Mouse (Mus musculus) gonadal fat pad, adult 2 months (tissue): ENCODE results near the gene A4gnt. TPM values are rescaled to one million over a fixed set of nuclear protein-coding genes. Genes with fewer than 3 reads are reported as not detected.
"Not testable (repeated sequence)": the region's sequence is repeated elsewhere in the genome, so short reads cannot be mapped to it uniquely, and the experiment has no call there.

Experiments used
- DNase-seq: peaks from one replicate; pipeline ENCODE4 v3.0.0-alpha.2; 2012; ENCODE audit warnings: low read depth
- polyA plus RNA-seq: library from polyadenylated mRNA; depleted of rRNA; stranded (reverse); fragments of >200 nt; gene quantifications from 2 replicates; pipeline ENCODE4 v1.2.3, GENCODE M21; 2012; rRNA removed

The A4gnt gene
- polyA plus RNA-seq: not detected in 2 replicates

- DNase-seq: no peak
These were observed at the start of gene A4gnt for GRCm38 (mm10) chr9:99612202-99612601. Gene A4gnt, plus strand, starts transcription at chr9:99612502.

DNA sequence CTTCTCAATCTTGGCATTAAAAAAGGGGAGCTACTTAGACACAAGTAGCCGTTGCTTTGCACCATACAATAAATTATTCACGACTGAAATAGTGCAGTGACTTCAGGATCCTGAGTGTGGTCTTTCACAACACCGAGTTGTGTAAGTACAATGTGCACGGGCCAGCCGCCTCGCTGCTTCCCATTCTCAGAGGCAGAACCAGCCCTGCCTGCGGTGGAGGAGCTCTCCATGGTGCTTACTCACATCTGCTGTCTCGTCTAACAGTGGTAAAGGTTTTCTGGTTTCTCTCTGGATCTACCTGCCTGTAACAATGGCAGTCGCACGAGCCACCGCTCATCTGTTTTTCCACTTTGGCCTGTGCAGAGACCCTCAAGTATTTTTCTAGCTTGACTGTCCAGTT is 48.6 kb upstream of the A4gnt start:
- DNase-seq: no peak

- no peak for DNase-seq
These were observed 44.3 kb upstream of the A4gnt start for GRCm38 (mm10) chr9:99568023-99568346.

GRCm38 (mm10) chr9:99568347-99569070 is 43.8 kb upstream of the A4gnt start, which contains the start of gene Armc8:
Gene Armc8, minus strand, starts transcription at chr9:99568899.
- DNase-seq: no peak

DNA sequence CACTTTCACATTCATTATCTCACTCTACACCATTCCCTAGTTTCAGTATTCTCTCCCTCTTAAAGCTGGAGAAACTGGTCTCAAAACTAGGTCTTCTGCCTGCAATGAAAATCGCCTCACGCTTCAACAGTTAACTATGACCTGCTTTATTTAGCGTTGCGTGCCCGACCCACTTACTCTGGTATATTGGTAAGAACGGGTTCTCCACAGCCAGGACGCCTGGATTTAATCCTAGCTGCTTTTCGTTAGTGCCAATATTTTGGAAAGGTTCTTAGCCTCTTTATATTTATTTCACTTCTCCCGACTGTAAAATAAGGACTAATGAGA is 43.3 kb upstream of the A4gnt start:
- no peak for DNase-seq

DNA sequence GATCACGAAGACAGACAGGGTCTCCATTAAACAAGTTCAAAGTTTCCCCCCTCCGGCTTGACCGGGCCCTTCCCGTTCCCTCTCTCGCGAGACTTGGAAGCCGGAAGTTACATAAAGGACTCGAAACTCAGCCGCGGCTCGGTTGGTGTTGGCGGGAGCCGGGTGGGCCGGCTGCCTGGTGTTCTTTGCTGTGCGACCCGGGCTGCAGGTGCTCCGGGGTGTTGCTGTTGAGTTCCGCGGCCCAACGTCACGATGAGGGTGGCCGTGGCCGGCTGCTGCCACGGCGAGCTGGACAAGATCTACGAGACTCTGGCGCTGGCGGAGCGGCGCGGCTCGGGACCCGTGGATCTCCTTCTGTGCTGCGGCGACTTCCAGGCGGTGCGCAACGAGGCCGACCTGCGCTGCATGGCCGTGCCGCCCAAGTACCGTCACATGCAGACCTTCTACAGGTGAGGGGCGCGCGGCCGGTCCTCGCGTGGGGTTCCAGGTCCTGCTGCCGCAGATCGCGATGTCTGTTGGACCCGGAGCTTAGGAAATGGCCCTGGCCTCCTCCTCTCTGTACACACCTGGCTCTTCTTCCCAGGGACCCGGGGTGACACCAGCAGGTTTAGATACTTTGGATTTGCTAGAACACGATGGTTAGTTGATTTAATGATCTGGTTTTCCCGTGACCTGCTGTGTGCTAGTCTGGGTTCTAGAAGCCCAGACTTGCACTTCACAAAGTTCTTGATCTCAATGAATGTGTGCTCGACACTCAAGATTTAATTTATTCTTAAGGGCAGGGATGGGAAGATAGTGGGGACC is 36.4 kb upstream of the A4gnt start, which contains the start of gene Dbr1:
Dbr1 (plus strand) TSS at position 123 of the 804 bp plus-strand sequence.
- DNase-seq: no peak

DNA sequence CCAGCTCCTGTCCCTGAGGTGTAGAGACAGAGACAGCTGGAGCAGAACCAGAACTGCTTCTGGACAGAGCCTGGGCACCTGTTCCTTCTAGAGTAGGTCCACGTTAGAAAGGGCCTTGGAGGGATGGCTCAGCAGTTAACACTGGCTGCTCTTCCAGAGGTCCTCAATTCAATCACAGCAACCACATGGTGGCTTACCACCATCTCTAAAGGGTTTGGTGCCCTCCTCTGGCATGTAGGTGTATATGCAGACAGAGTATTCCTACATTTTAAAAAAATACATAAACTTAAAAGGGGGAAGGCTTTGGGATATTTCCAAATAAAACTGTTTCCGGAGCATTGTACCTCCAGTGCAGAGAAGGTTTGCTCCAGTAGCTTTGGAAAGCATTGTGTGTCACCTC is 31.6 kb upstream of the A4gnt start:
- DNase-seq: no peak

DNA sequence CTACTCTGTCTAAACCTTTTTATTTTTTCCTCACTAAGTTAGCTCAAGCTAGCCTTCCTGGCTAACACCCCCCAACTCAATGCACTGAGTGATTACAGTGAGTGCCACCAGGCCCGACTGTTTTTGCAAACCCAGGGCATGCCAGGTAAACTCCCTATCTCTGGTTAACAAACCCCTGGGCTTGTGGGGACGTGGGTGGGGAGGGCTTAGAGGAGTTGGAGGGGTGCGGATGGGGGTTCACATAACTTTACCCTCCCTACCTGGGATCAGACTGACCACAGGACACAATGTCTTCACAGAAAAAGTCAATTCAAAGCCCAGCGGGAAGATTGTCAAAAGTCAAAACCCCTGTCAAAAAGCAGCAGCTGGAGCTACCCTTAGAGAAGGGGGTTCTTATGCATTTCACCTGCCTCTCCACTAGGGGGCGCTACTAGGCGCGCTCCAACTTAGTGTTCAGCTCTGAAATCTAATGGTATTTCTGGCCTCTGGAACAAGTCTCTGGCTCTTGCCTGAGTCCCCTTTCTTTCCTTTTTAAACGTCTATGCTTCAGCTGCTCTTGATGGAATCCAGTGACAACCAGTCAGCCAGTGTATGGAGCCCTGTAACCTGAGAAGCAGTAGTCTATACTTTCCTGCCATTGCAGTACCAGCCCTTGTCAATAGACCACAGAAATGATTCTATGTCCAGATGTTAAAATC is 24.6 kb upstream of the A4gnt start:
- no peak for DNase-seq

DNA sequence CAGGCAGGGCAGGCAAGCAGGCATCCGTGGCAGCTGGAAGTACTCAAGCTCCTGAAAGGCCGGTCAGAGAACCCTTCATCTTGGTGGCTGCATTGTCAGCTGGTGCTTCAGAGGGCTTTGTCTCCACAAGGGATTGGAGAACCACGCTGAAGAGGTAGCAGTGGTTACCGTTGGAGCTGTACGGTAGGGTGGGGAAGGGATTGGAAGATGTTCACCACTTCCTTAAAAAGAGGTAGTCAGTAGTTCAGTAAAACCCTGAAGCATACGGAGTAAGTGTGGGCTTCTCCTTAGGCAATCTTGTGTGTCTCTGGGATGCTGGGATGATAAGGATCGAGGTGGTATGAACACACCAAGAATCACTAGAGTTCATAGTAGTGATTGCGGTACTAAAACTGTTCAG is 21.2 kb upstream of the A4gnt start:
- DNase-seq: no peak

DNA sequence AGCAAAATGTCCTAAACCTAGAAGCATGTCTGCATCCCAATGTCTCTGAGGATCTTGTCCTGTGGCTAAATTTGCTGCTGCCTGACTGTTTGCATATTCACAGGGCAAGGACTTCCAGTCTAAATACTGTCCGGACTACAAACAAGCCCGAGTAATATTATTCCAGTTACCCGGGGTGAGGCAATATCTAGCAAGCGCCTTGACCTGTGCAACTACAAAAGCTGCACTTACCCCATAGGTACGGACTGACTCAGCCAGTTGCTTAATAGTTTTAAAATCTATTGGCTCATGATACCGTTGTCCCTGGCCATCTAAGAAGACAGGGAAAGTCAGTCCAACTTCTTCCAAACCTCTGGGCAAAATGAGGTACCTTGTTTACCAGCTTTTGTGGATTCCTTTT is 13.2 kb upstream of the A4gnt start:
- not testable (repeated sequence) for DNase-seq

DNA sequence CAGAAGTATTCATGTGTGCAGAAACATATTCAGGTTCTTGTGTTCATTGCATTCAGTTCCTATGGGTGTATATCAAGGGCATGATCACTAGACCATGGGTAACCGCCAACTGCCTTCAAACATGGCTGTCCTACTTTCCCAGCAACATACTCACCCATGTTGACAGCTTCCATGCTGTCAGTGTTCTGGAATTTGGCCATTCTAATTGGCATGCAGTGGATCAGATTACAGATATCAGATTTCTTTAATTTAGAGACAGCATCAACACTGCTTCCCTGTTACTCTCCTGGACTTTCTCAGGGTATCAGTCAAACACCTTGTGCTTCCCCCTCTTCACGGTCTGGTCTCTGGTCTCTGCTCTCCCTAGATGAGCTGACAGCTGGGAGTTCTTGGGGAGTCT is 8.7 kb upstream of the A4gnt start:
- DNase-seq: no peak

DNA sequence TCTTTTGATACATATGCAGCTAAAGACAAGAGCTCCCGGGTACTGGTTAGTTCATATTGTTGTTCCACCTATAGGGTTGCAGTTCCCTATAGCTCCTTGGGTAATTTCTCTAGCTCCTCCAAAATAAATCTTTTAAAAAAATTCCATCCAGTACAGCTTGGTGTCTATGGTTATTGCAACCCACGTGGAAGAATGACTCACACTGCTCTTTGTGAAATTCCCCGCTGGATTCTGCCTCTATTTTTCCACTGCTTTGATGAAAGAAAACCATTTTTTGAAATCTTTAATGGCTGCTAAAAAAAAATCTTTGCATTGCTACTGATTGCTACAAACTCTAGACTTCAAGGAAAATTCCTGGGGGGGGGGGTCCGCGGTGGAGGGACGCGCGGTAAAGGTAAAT is 7.4 kb downstream of the A4gnt start:
- no peak for DNase-seq

GRCm38 (mm10) chr9:99620196-99620595 is 7.9 kb downstream of the A4gnt start:
- DNase-seq: no peak

DNA sequence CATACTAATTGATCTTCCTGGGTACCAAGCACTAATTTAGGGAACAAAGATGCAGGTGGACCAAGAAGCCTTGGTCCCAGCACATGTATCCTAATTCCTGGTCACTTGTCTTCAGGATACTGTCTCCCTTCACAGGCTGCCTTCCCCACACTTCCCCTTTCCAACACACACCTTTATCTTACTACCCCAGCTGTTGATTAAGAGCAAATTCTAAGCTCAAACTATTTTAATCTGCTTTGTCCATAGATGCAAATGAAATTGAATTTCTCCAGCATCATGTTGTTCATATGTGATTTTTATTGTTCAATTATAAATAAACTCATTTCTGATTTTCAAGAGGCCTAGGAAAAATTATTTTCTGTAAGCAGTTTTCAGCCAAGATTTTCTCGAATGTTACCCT is 9.7 kb downstream of the A4gnt start:
- DNase-seq: no peak

GRCm38 (mm10) chr9:99622966-99623365 is 10.7 kb downstream of the A4gnt start:
- DNase-seq: no peak

- no peak for DNase-seq
These were observed 11.8 kb downstream of the A4gnt start for GRCm38 (mm10) chr9:99624117-99624516.

GRCm38 (mm10) chr9:99628581-99628980 is 16.3 kb downstream of the A4gnt start:
- no peak for DNase-seq

DNA sequence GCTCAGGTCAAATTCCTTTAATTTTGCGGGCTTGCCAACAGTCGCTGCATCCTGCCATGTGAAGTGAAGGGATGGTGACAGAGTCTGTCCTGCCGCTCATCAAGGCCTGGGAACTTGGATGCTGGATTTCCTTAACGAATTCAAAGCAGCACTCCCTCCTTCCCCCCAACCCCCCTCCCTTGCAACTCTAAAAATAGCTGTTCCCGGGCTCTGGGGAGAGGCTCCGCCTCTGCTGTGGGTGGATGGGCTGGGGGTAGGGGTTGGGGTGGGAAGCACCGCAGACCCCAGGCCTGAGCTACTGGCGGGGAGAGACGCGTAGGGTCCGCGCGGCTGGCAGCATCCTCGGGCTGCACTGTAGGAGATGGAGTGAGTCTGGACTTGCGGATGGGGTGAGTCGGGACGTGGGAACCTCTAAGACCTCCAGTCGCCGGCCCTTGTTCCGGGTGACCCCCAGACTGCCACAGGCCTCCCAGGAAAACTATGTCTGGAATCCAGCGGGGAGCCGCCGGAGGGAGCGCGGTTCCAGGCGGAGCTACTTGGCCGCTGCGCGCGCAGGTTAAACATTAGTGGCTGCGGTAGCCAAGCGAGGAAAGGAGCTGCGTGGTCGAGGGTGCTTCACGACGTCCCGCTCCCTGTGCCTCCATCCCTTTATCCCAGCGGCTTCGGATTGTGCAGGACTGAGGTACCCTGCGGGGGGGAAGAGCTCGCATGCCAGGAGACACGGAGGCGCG is 17.1 kb downstream of the A4gnt start, which contains the start of gene Dzip1l:
Dzip1l (plus strand) TSS at position 216 of the 731 bp plus-strand sequence.
- no peak for DNase-seq

GRCm38 (mm10) chr9:99630071-99630470 is 17.8 kb downstream of the A4gnt start:
- DNase-seq: no peak

GRCm38 (mm10) chr9:99630528-99631125 is 18.3 kb downstream of the A4gnt start:
- no peak for DNase-seq

DNA sequence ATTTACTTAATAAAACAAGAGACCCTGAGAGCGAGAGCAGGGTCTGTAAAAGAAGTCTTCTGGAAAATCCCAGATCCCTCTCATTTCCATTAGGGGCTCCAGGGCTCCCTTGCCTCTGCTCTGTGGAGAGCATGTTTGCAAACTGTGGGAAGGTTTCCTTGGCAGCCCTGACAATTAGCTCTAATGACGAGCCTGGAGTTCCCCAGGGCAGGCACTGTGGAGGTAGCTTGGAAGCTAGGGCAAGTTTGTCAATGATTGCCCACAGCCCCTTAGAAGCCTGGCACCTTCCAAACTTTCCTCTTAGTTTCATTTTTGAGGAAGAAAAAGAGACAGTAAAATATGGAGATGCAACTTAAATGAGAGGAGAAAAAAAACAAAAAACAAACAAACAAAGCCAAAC is 19.5 kb downstream of the A4gnt start:
- DNase-seq: no peak

GRCm38 (mm10) chr9:99632264-99632663 is 20.0 kb downstream of the A4gnt start:
- DNase-seq: peak; percentile 87
